Mouse (Mus musculus) kidney, adult 2 months (tissue): ENCODE measurements around the gene Vps51. TPM values are rescaled to one million over a fixed set of nuclear protein-coding genes. Genes with fewer than 3 reads are reported as not detected.
"Not testable (repeated sequence)": the region's sequence is repeated elsewhere in the genome, so short reads cannot be mapped to it uniquely, and the experiment has no call there.

ENCODE experiments used
- DNase-seq: peaks from one replicate; pipeline ENCODE4 v3.0.0; 2021
- H3K27ac ChIP-seq: fragments of 200-500 bp; 2 replicates; pipeline ENCODE4 v1.5.1; 2012; ENCODE audit warnings: low read depth, low read length, control low read depth, inconsistent platforms; ENCODE audit not compliant: insufficient read depth
- H3K27me3 ChIP-seq: fragments of 200-500 bp; replicated peaks from 2 replicates; pipeline ENCODE4 v1.6.1; 2012; ENCODE audit warnings: mild to moderate bottlenecking, moderate library complexity, low read length, inconsistent platforms; ENCODE audit not compliant: control insufficient read depth, insufficient read depth
- H3K36me3 ChIP-seq: fragments of 200-500 bp; 2 replicates; pipeline ENCODE4 v1.6.1; 2012; ENCODE audit warnings: mild to moderate bottlenecking, moderate library complexity, low read length, inconsistent platforms; ENCODE audit not compliant: control insufficient read depth, insufficient read depth
- H3K4me1 ChIP-seq: fragments of 200-500 bp; 2 replicates; pipeline ENCODE4 v1.6.1; 2011; ENCODE audit warnings: low read length; ENCODE audit not compliant: control insufficient read depth, insufficient read depth
- H3K4me3 ChIP-seq: fragments of 200-500 bp; 2 replicates; pipeline ENCODE4 v1.5.1; 2011; ENCODE audit warnings: mild to moderate bottlenecking, low read depth, low read length, control low read depth; ENCODE audit not compliant: insufficient read depth
- CTCF ChIP-seq: fragments of 200-500 bp; conservative IDR thresholded peaks from 2 replicates; pipeline ENCODE4 v1.5.1; 2011; ENCODE audit warnings: low read depth, mild to moderate bottlenecking, control low read depth, low read length, moderate library complexity, mixed read lengths; ENCODE audit not compliant: insufficient read depth, insufficient read length
- POLR2A ChIP-seq: fragments of 200-500 bp; IDR thresholded peaks from one replicate; pipeline ENCODE4 v1.6.1; 2011; ENCODE audit warnings: low read depth, low read length, control low read depth
- WGBS: fragments of 180-500 bp; shearing (Covaris S2); methylation state at CpG from one replicate; pipeline ENCODE4 v1.1.7; 2018; 5-methylcytosine and 5-hydroxymethylcytosine counted together
- polyA plus RNA-seq: library from polyadenylated mRNA; depleted of rRNA; stranded (reverse); fragments of >200 nt; gene quantifications from 2 replicates; pipeline ENCODE4 v1.2.3, GENCODE M21; 2012

The Vps51 gene
- polyA plus RNA-seq, 1 experiment, result 65.0 TPM

- peaks cover 12% of the 10 kb centered on the region; the same call in 1 of the 2 replicates for H3K4me1 ChIP-seq
- peak; percentile 98 for DNase-seq
- TF ChIP-seq POLR2A (peak; percentile 57), CTCF (no peak)
- no peaks in the 10 kb centered on the region; the same call in 1 of the 2 replicates for H3K36me3 ChIP-seq
- H3K27ac ChIP-seq, result peak within 1 kb of the TSS; percentile 94
- peak within 1 kb of the TSS; percentile 80 for H3K4me3 ChIP-seq
- no peaks in the 10 kb centered on the region for H3K27me3 ChIP-seq
- under 1% methylated on average over 65 of the region's 65 CpGs for WGBS
These were observed 30.5 kb downstream of the Vps51 start, which contains the start of gene Syvn1 for GRCm38 (mm10) chr19:6046294-6047153. Gene Syvn1, plus strand, starts transcription at chr19:6046576.

GRCm38 (mm10) chr19:6045366-6046293 is 31.4 kb downstream of the Vps51 start:
- Histone ChIP-seq H3K27me3 (no peaks in the 10 kb centered on the region), H3K4me1 (peaks cover 12% of the 10 kb centered on the region; the same call in 1 of the 2 replicates), H3K36me3 (no peaks in the 10 kb centered on the region; the same call in 1 of the 2 replicates), H3K27ac (peak overlapping the region; percentile 94), H3K4me3 (peak overlapping the region; percentile 80)
- TF ChIP-seq POLR2A (no peak), CTCF (no peak)
- 13% methylated on average over 20 of the region's 20 CpGs for WGBS
- no peak for DNase-seq

GRCm38 (mm10) chr19:6044102-6044501 is 32.9 kb downstream of the Vps51 start:
- WGBS, result 42% methylated on average over 4 of the region's 4 CpGs
- H3K36me3 ChIP-seq, H3K27ac ChIP-seq, H3K4me3 ChIP-seq, H3K27me3 ChIP-seq, DNase-seq: not testable (repeated sequence)
- 0 out of 2 replicates have a peak, but pooled peaks have one; percentile 10 for TF ChIP-seq CTCF
- H3K4me1 ChIP-seq, result peaks cover 12% of the 10 kb centered on the region; the same call in 1 of the 2 replicates

- H3K4me1 ChIP-seq, result no peaks in the 10 kb centered on the region
- H3K27ac ChIP-seq, result no peak overlapping the region
- H3K36me3 ChIP-seq, result no peaks in the 10 kb centered on the region
- H3K4me3 ChIP-seq, result no peak overlapping the region
- no peaks in the 10 kb centered on the region for H3K27me3 ChIP-seq
- 56% methylated on average over 9 of the region's 9 CpGs for WGBS
- no peak for DNase-seq
- TF ChIP-seq CTCF (no peak), POLR2A (no peak)
These were observed 34.7 kb downstream of the Vps51 start for GRCm38 (mm10) chr19:6042293-6042692.

- Histone ChIP-seq H3K27me3 (no peaks in the 10 kb centered on the region), H3K4me3 (no peak overlapping the region), H3K27ac (no peak overlapping the region), H3K4me1 (no peaks in the 10 kb centered on the region), H3K36me3 (no peaks in the 10 kb centered on the region)
- no peak for DNase-seq
- TF ChIP-seq POLR2A, result no peak
- no peak for TF ChIP-seq CTCF
These were observed 37.0 kb downstream of the Vps51 start for GRCm38 (mm10) chr19:6040002-6040401.

- H3K27ac ChIP-seq, result no peak overlapping the region
- WGBS, result 82% methylated on average over 7 of the region's 7 CpGs
- DNase-seq, result no peak
- TF ChIP-seq POLR2A (no peak), CTCF (no peak)
- no peak overlapping the region for H3K4me3 ChIP-seq
- no peaks in the 10 kb centered on the region for H3K27me3 ChIP-seq
- H3K36me3 ChIP-seq, result no peaks in the 10 kb centered on the region
- no peaks in the 10 kb centered on the region for H3K4me1 ChIP-seq
These were observed 38.7 kb downstream of the Vps51 start for GRCm38 (mm10) chr19:6038326-6038725.
